Mouse (Mus musculus) embryo, embryonic 9.5 days (tissue): Measurements from ENCODE around the gene Olfm2.

Experiments
- DNase-seq: peaks from one replicate; pipeline ENCODE4 v3.0.0-alpha.2; 2017; ENCODE audit errors: extremely low spot score

Olfm2 gene

GRCm38 (mm10) chr9:20745129-20745966 is 801 bp downstream of the Olfm2 start:
- no peak for DNase-seq

- no peak for DNase-seq
Observed at GRCm38 (mm10) chr9:20743946-20744738, 2.0 kb downstream of the Olfm2 start.

GRCm38 (mm10) chr9:20740407-20740806 is 5.7 kb downstream of the Olfm2 start:
- DNase-seq, result peak; percentile 81

GRCm38 (mm10) chr9:20738251-20738999 is 7.7 kb downstream of the Olfm2 start:
- DNase-seq, result no peak

GRCm38 (mm10) chr9:20737227-20737626 is 8.9 kb downstream of the Olfm2 start:
- no peak for DNase-seq

GRCm38 (mm10) chr9:20734692-20735091 is 11.5 kb downstream of the Olfm2 start:
- DNase-seq, result no peak

- no peak for DNase-seq
Observed at GRCm38 (mm10) chr9:20731797-20732196, 14.4 kb downstream of the Olfm2 start.

- no peak for DNase-seq
Observed at GRCm38 (mm10) chr9:20729451-20729850, 16.7 kb downstream of the Olfm2 start.

- DNase-seq, result peak; percentile 72
Observed at GRCm38 (mm10) chr9:20727601-20728113, 18.5 kb downstream of the Olfm2 start.

GRCm38 (mm10) chr9:20726859-20727600 is 19.1 kb downstream of the Olfm2 start:
- no peak for DNase-seq

GRCm38 (mm10) chr9:20726134-20726858 is 19.9 kb downstream of the Olfm2 start:
- no peak for DNase-seq

- DNase-seq, result no peak
Observed at GRCm38 (mm10) chr9:20721582-20721981, 24.6 kb downstream of the Olfm2 start.

GRCm38 (mm10) chr9:20715332-20715731 is 30.8 kb downstream of the Olfm2 start:
- DNase-seq, result no peak

GRCm38 (mm10) chr9:20713478-20713987 is 32.6 kb downstream of the Olfm2 start:
- DNase-seq, result no peak

GRCm38 (mm10) chr9:20712934-20713477 is 33.1 kb downstream of the Olfm2 start:
- no peak for DNase-seq

GRCm38 (mm10) chr9:20710471-20710870 is 35.7 kb downstream of the Olfm2 start:
- no peak for DNase-seq

GRCm38 (mm10) chr9:20705981-20706380 is 40.2 kb downstream of the Olfm2 start:
- DNase-seq, result no peak

- DNase-seq, result no peak
Observed at GRCm38 (mm10) chr9:20705420-20705819, 40.7 kb downstream of the Olfm2 start.

GRCm38 (mm10) chr9:20703832-20704380 is 42.2 kb downstream of the Olfm2 start:
- DNase-seq, result no peak

GRCm38 (mm10) chr9:20697466-20697865 is 48.7 kb downstream of the Olfm2 start:
- DNase-seq, result peak; percentile 81
